Mouse (Mus musculus) brain, adult 10 weeks (tissue): ENCODE data around the gene Irf2bp2. TPM values are rescaled to one million over a fixed set of nuclear protein-coding genes. Genes with fewer than 3 reads are reported as not detected.

Experiments used
- polyA plus RNA-seq: library from polyadenylated mRNA; stranded (reverse); fragments of 350-450 nt; fragmentation: Illumina TruSeq; extraction: RNeasy Lipid Tissue Mini Kit (QIAGEN cat#74804); gene quantifications from one replicate; pipeline ENCODE4 v1.2.3, GENCODE M21; 2015; ENCODE audit warnings: low read depth, low replicate concordance

The Irf2bp2 gene
- polyA plus RNA-seq, result 14.3 TPM

DNA sequence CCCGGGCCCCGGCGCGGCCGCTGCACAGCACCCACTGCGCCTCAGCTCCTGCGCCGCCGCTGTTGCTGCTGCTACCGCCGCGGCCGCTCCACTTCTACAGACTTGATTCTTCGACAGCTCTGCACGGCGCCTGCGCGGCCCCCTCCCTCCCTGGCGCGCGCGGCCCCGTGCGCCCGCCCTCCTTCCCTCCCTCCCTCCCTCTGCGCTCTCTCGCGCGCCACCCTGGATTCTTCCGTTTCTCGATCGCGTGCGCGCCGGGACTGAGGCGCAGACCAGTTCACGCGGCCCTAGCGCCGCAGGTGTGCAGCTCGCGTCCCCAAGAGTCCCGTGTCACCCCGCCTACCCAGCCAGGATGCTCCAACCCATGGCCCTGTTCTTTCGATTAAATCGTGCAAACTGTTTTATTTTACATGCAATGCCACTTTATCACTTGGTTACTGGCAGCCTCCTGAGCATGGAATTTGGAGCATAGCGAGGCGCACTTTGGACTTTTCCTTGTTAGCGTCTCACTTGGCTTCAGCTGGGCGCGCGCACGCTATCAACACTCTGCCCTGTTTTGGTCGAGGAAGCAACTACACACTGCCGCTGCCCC, at the start of gene Irf2bp2:
Gene Irf2bp2 (minus strand): TSS at position 98 of the 592 bp plus-strand sequence.

Other genes starting within 250 kb of the Irf2bp2 start
- gene Coa6, start 171.5 kb downstream of the Irf2bp2 start, polyA plus RNA-seq, result 47.2 TPM
- gene Tarbp1, start 118.9 kb downstream of the Irf2bp2 start, polyA plus RNA-seq, result 3.6 TPM